26 mouse cellular contexts compared by ENCODE assay signal in the genomic region with DNA sequence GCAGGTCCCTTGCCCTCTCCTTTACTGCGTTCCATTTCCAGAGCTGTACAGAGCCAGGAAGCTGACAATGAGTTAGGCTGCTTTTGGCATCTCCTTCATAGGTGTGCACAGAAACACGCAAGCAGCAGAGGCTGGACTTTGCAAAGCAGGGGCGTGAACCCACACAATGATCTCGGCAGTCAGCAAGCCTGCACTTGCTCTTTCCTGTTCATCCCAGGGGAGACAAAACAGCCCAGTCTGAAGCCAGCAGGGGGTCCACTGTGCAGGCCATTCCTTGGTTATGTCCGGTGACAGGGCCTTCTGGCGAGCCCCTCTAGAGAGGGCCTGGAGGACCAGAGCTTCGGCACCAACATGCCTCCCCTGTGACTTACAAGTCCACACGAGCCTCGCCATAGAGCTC. TPM values are rescaled to one million over a fixed set of nuclear protein-coding genes. Genes with fewer than 3 reads are reported as not detected.
DNase-seq lines count a peak whose midpoint lies in the region; ATAC-seq and TF ChIP-seq lines count a peak whose summit lies in the region.
"Had no signal": no experiment of that assay in that cellular context is flagged by ENCODE, and none has a peak within 500 bp of the region (broad histone marks: within the 10 kb centered on the region; RNA-seq: fewer than 3 reads in every experiment).

No protein-coding gene starts in this region.

- H3K9ac ChIP-seq in heart, embryonic 13.5 days: peak overlapping the region; percentile 62
- no peak overlapping the region for H3K9ac ChIP-seq in ES-Bruce4 (ENCODE audit: low read depth, poor library complexity, severe bottlenecking)
- H3K9ac ChIP-seq: embryonic facial prominence, embryonic 12.5 days; heart, embryonic 15.5 days; hindbrain, embryonic 15.5 days; liver, embryonic 13.5 days; midbrain, embryonic 15.5 days; neural tube, embryonic 12.5 days had no signal

- H3K4me2 ChIP-seq in heart, embryonic 13.5 days: no peak overlapping the region
- H3K4me2 ChIP-seq: embryonic facial prominence, embryonic 12.5 days; heart, embryonic 15.5 days; hindbrain, embryonic 15.5 days; liver, embryonic 13.5 days; midbrain, embryonic 15.5 days; neural tube, embryonic 12.5 days had no signal

- no peak for ATAC-seq in heart, embryonic 13.5 days (ENCODE audit: extremely low read depth, insufficient number of reproducible peaks, low FRiP score, low TSS enrichment)
- ATAC-seq: activated CD4-positive, CD25-positive, alpha-beta regulatory T cell, adult 4 months; inflammation-experienced regulatory T-cells, adult 6 months; midbrain, embryonic 15.5 days had no signal

- TF ChIP-seq POLR2A in ES-Bruce4 (IDR thresholded peaks at IDR 0.05; ENCODE audit: insufficient read depth, low read length): no peak

- no peak for DNase-seq in heart, postnatal 4 days
- DNase-seq in limb, embryonic 10.5 days (ENCODE audit: low spot score): no peak
- DNase-seq in lung, postnatal 14 days: no peak
- DNase-seq in B cell, adult 2 months: no peak
- DNase-seq: adrenal gland, adult 8-10 months; cerebellum, adult 9-10 months; cerebellum, postnatal 36 days; gastrocnemius, postnatal 14 days; kidney, adult 11 months; kidney, postnatal 25 days; liver, embryonic 13.5 days; lung, adult 2 months; lung, postnatal 10 days; right cerebral cortex, adult 18-20 months had no signal

- no peaks in the 10 kb centered on the region for H3K9me3 ChIP-seq in heart, embryonic 13.5 days
- H3K9me3 ChIP-seq in E14TG2a.4 (ENCODE audit: low read length): no peaks in the 10 kb centered on the region
- H3K9me3 ChIP-seq in ES-Bruce4 (replicated peaks; ENCODE audit: control insufficient read depth, insufficient read depth, low read length, poor library complexity, severe bottlenecking): no peaks in the 10 kb centered on the region
- H3K9me3 ChIP-seq in limb, embryonic 10.5 days (replicated peaks): no peaks in the 10 kb centered on the region
- H3K9me3 ChIP-seq: embryonic facial prominence, embryonic 12.5 days; heart, embryonic 15.5 days; hindbrain, embryonic 10.5 days; hindbrain, embryonic 15.5 days; liver, embryonic 13.5 days; midbrain, embryonic 15.5 days; neural tube, embryonic 12.5 days had no signal

- peaks cover 86% of the 10 kb centered on the region for H3K4me1 ChIP-seq in heart, embryonic 13.5 days
- peaks cover 45% of the 10 kb centered on the region for H3K4me1 ChIP-seq in E14TG2a.4 (replicated peaks; ENCODE audit: low read depth, low read length)
- peaks cover 5% of the 10 kb centered on the region for H3K4me1 ChIP-seq in ES-Bruce4 (ENCODE audit: control insufficient read depth, insufficient read depth, low read length)
- peaks cover 64% of the 10 kb centered on the region for H3K4me1 ChIP-seq in limb, embryonic 10.5 days

- 0 out of 2 replicates have a peak, but pooled peaks have one; percentile 29 for TF ChIP-seq EP300 in ES-Bruce4 (IDR thresholded peaks at IDR 0.05; ENCODE audit: insufficient read depth, low read depth, low read length)

- no peaks in the 10 kb centered on the region; the same call in 1 of the 2 replicates for H3K27me3 ChIP-seq in heart, embryonic 13.5 days (replicated peaks)
- no peaks in the 10 kb centered on the region for H3K27me3 ChIP-seq in E14TG2a.4 (ENCODE audit: insufficient read depth, low read length)
- H3K27me3 ChIP-seq in ES-Bruce4 (ENCODE audit: control insufficient read depth, insufficient read depth, low read length, poor library complexity, severe bottlenecking): no peaks in the 10 kb centered on the region
- no peaks in the 10 kb centered on the region for H3K27me3 ChIP-seq in limb, embryonic 10.5 days (ENCODE audit: low read depth, poor library complexity, severe bottlenecking)
- H3K27me3 ChIP-seq: CH12.LX; embryonic facial prominence, embryonic 12.5 days; heart, embryonic 15.5 days; hindbrain, embryonic 15.5 days; liver, embryonic 13.5 days; midbrain, embryonic 15.5 days; neural tube, embryonic 12.5 days had no signal

- 73% methylated on average over 9 of the region's 9 CpGs for WGBS in heart, embryonic 13.5 days
- 67% methylated on average over 9 of the region's 9 CpGs for WGBS in limb, embryonic 10.5 days

- H3K36me3 ChIP-seq in heart, embryonic 13.5 days: peaks cover 9% of the 10 kb centered on the region
- H3K36me3 ChIP-seq in E14TG2a.4 (ENCODE audit: insufficient read depth, low read length) (0 out of 2 replicates have a peak, but pooled peaks cover 7% of the 10 kb centered on the region), ES-Bruce4 (ENCODE audit: control insufficient read depth, insufficient read depth, low read length, poor library complexity, severe bottlenecking) (no peaks in the 10 kb centered on the region)
- H3K36me3 ChIP-seq in limb, embryonic 10.5 days: no peaks in the 10 kb centered on the region; the same call in 1 of the 2 replicates
- H3K36me3 ChIP-seq: embryonic facial prominence, embryonic 12.5 days; heart, embryonic 15.5 days; hindbrain, embryonic 10.5 days; hindbrain, embryonic 15.5 days; midbrain, embryonic 15.5 days; neural tube, embryonic 12.5 days had no signal

- H3K27ac ChIP-seq in heart, embryonic 13.5 days (replicated peaks): peak overlapping the region; percentile 5; the same call in 1 of the 2 replicates
- H3K27ac ChIP-seq in ES-Bruce4 (ENCODE audit: insufficient read depth, low read length): no peak overlapping the region
- 0 out of 2 replicates have a peak overlapping the region, but pooled peaks have one; percentile 30 for H3K27ac ChIP-seq in limb, embryonic 10.5 days
- H3K27ac ChIP-seq: embryonic facial prominence, embryonic 12.5 days; heart, embryonic 15.5 days; hindbrain, embryonic 10.5 days; hindbrain, embryonic 15.5 days; liver, embryonic 13.5 days; midbrain, embryonic 15.5 days; neural tube, embryonic 12.5 days had no signal

- TF ChIP-seq CTCF in E14TG2a.4 (conservative IDR thresholded peaks at IDR 0.05; ENCODE audit: low read length) (no peak), ES-Bruce4 (IDR thresholded peaks at IDR 0.05; ENCODE audit: low read depth, low read length) (no peak)

- H3K4me3 ChIP-seq in heart, embryonic 13.5 days: no peak overlapping the region
- peak overlapping the region; percentile 10; the same call in 1 of the 2 replicates for H3K4me3 ChIP-seq in E14TG2a.4 (replicated peaks; ENCODE audit: low read length)
- no peak overlapping the region for H3K4me3 ChIP-seq in ES-Bruce4 (ENCODE audit: low read depth, low read length)
- no peak overlapping the region for H3K4me3 ChIP-seq in limb, embryonic 10.5 days
- H3K4me3 ChIP-seq: embryonic facial prominence, embryonic 12.5 days; heart, embryonic 15.5 days; hindbrain, embryonic 10.5 days; hindbrain, embryonic 15.5 days; liver, embryonic 13.5 days; midbrain, embryonic 15.5 days; neural tube, embryonic 12.5 days had no signal

RNA-seq across cellular contexts. Expression of gene Slc25a51, which starts 56.4 kb away (rescaled TPM):
- polyA plus RNA-seq in heart, embryonic 13.5 days (2015; fragmentation: Nextera tagmentation; extraction: Ambion mirVana): 59.0 and 64.6 TPM in 2 replicates
- total RNA-seq in heart, postnatal 4 days (2021): 100 to 1,000 TPM; 120 to 124 TPM
- 43.0 and 45.7 TPM in 2 replicates for polyA plus RNA-seq in ES-Bruce4 (2011; ENCODE audit: insufficient read depth, insufficient read length, low read depth, missing spikeins)
- polyA plus RNA-seq in limb, embryonic 10.5 days (2016; fragmentation: Nextera tagmentation; extraction: Ambion mirVana): 75.6 and 85.1 TPM in 2 replicates
